Mouse (Mus musculus) heart, adult 18-20 months (tissue): ENCODE results near the gene Sgsm3. TPM values are rescaled to one million over a fixed set of nuclear protein-coding genes. Genes with fewer than 3 reads are reported as not detected.
A peak's percentile ranks its signal among the peaks of the same experiment; 100 is the strongest.

Source experiments
- DNase-seq, 2 experiments: peaks; one replicate each; pipeline ENCODE4 v3.0.0; 2021 to 2022; ENCODE audit warnings: mixed read lengths in 1 of 2
- total RNA-seq, 2 experiments: library from RNA; stranded (reverse); gene quantifications; 2 replicates each; pipeline ENCODE4 v1.2.3; 2021

Gene Sgsm3
- total RNA-seq, 2 experiments from 2014 or later: 13.2 to 13.3 TPM

GRCm38 (mm10) chr15:81026901-81027300 lies 49.3 kb downstream of the Sgsm3 start:
- no peak for DNase-seq

- peak; percentile 80 to 93 for DNase-seq
Observed at GRCm38 (mm10) chr15:81027378-81028173, 50.0 kb downstream of the Sgsm3 start.

- DNase-seq: no peak
Observed at GRCm38 (mm10) chr15:81030891-81031425, 53.4 kb downstream of the Sgsm3 start.

GRCm38 (mm10) chr15:81031611-81032010 lies 54.0 kb downstream of the Sgsm3 start:
- peak; percentile 45 to 53 for DNase-seq

- no peak for DNase-seq
Observed at GRCm38 (mm10) chr15:81032941-81033629, 55.5 kb downstream of the Sgsm3 start.

GRCm38 (mm10) chr15:81034119-81034518 lies 56.6 kb downstream of the Sgsm3 start:
- DNase-seq: no peak

- peak in 1 of 2 experiments; percentile 44 for DNase-seq
Observed at GRCm38 (mm10) chr15:81035417-81036162, 58.0 kb downstream of the Sgsm3 start.

- DNase-seq: no peak
Observed at GRCm38 (mm10) chr15:81038419-81038818, 60.9 kb downstream of the Sgsm3 start.

GRCm38 (mm10) chr15:81041767-81042166 lies 64.2 kb downstream of the Sgsm3 start:
- DNase-seq: no peak

GRCm38 (mm10) chr15:81042276-81042931 lies 64.8 kb downstream of the Sgsm3 start:
- DNase-seq: no peak

GRCm38 (mm10) chr15:81044446-81044845 lies 66.9 kb downstream of the Sgsm3 start:
- no peak for DNase-seq

- DNase-seq: peak in 1 of 2 experiments; percentile 55
Observed at GRCm38 (mm10) chr15:81045336-81045735, 67.8 kb downstream of the Sgsm3 start.

- no peak for DNase-seq
Observed at GRCm38 (mm10) chr15:81046061-81046460, 68.5 kb downstream of the Sgsm3 start.

- no peak for DNase-seq
Observed at GRCm38 (mm10) chr15:81047497-81047896, 69.9 kb downstream of the Sgsm3 start.

GRCm38 (mm10) chr15:81049401-81050053 lies 72.0 kb downstream of the Sgsm3 start:
- DNase-seq: no peak

GRCm38 (mm10) chr15:81050488-81050887 lies 72.9 kb downstream of the Sgsm3 start:
- DNase-seq: no peak

GRCm38 (mm10) chr15:81052491-81052890 lies 74.9 kb downstream of the Sgsm3 start:
- DNase-seq: no peak

- DNase-seq: no peak
Observed at GRCm38 (mm10) chr15:81055488-81055887, 77.9 kb downstream of the Sgsm3 start.

- no peak for DNase-seq
Observed at GRCm38 (mm10) chr15:81057736-81058135, 80.2 kb downstream of the Sgsm3 start.

- DNase-seq: no peak
Observed at GRCm38 (mm10) chr15:81060975-81061374, 83.4 kb downstream of the Sgsm3 start.
